Mouse (Mus musculus) kidney, embryonic 15.5 days (tissue): ENCODE measurements around the gene Mroh8. TPM values are rescaled to one million over a fixed set of nuclear protein-coding genes. Genes with fewer than 3 reads are reported as not detected.
"Not testable (repeated sequence)": the region's sequence is repeated elsewhere in the genome, so short reads cannot be mapped to it uniquely, and the experiment has no call there.

Source experiments
- ATAC-seq: fragments of 200-750 bp; cut with Nextera tagmentation; replicated peaks from 2 replicates; pipeline ENCODE4 v1.8.0; 2017; ENCODE audit warnings: moderate TSS enrichment; ENCODE audit not compliant: low FRiP score
- H3K27ac ChIP-seq: fragments of 300-500 bp; sonication (generic); 2 replicates; pipeline ENCODE4 v1.5.1; 2015; ENCODE audit warnings: mild to moderate bottlenecking, inconsistent platforms
- H3K27me3 ChIP-seq: fragments of 300-500 bp; sonication (generic); 2 replicates; pipeline ENCODE4 v1.6.1; 2015; ENCODE audit warnings: inconsistent platforms
- H3K36me3 ChIP-seq: fragments of 300-500 bp; sonication (generic); 2 replicates; pipeline ENCODE4 v1.6.1; 2015; ENCODE audit warnings: inconsistent platforms
- H3K4me1 ChIP-seq: fragments of 300-500 bp; sonication (generic); 2 replicates; pipeline ENCODE4 v1.6.1; 2015; ENCODE audit warnings: inconsistent platforms
- H3K4me2 ChIP-seq: fragments of 300-500 bp; sonication (generic); 2 replicates; pipeline ENCODE4 v1.6.1; 2015; ENCODE audit warnings: moderate library complexity, mild to moderate bottlenecking, inconsistent platforms
- H3K4me3 ChIP-seq: fragments of 300-500 bp; sonication (generic); replicated peaks from 2 replicates; pipeline ENCODE4 v1.5.1; 2015; ENCODE audit warnings: mild to moderate bottlenecking, inconsistent platforms
- H3K9ac ChIP-seq: fragments of 300-500 bp; sonication (generic); 2 replicates; pipeline ENCODE4 v1.6.1; 2015; ENCODE audit warnings: mild to moderate bottlenecking, inconsistent platforms
- H3K9me3 ChIP-seq: fragments of 300-500 bp; sonication (generic); replicated peaks from 2 replicates; pipeline ENCODE4 v1.6.1; 2016; ENCODE audit warnings: inconsistent platforms
- WGBS: fragments of 180-500 bp; shearing (Covaris S2); methylation state at CpG from one replicate; pipeline ENCODE4 v1.1.7; 2015; ENCODE audit warnings: mixed read lengths; 5-methylcytosine and 5-hydroxymethylcytosine counted together
- polyA plus RNA-seq: library from polyadenylated mRNA; unstranded; fragments of >200 nt; fragmentation: Nextera tagmentation; extraction: Ambion mirVana; gene quantifications from 2 replicates; pipeline ENCODE4 v1.2.1, GENCODE M21; 2015

Gene Mroh8
- polyA plus RNA-seq, 1 experiment from 2014 or later = 0.47 TPM

- no peaks in the 10 kb centered on the region for H3K9me3 ChIP-seq
- WGBS = 72% methylated on average over 6 of the region's 6 CpGs
- H3K4me2 ChIP-seq = no peak overlapping the region
- H3K27ac ChIP-seq = no peak overlapping the region
- no peak overlapping the region for H3K9ac ChIP-seq
- peaks cover 71% of the 10 kb centered on the region for H3K36me3 ChIP-seq
- no peaks in the 10 kb centered on the region for H3K4me1 ChIP-seq
- H3K4me3 ChIP-seq = no peak overlapping the region
- ATAC-seq = no peak
- H3K27me3 ChIP-seq = no peaks in the 10 kb centered on the region
Measured at GRCm38 (mm10) chr2:157178167-157178566, 101.2 kb downstream of the Mroh8 start.

DNA sequence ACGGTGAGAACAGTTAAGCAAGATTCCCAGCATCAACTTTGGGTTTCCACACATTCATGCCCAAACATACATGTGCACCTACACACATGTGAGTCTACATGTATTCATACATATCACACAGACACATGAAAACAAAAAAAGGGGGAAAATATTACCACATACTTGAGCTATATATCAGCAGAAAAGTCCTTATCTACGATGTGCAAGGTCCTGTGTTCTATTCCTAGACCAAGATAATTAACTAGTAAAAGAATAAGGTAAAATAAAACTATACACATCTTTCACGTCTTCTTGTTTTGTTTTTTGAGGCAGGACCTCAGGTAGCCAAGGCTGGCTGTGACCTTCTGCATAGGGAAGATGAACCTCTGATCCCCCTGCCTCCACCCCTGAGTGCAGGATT is 103.1 kb downstream of the Mroh8 start:
- no peak overlapping the region for H3K9ac ChIP-seq

GRCm38 (mm10) chr2:157174416-157174815 is 104.9 kb downstream of the Mroh8 start:
- Histone ChIP-seq H3K4me3 (no peak overlapping the region), H3K9me3 (no peaks in the 10 kb centered on the region), H3K36me3 (peaks cover 66% of the 10 kb centered on the region), H3K27me3 (no peaks in the 10 kb centered on the region), H3K4me1 (no peaks in the 10 kb centered on the region), H3K27ac (no peak overlapping the region), H3K4me2 (no peak overlapping the region), H3K9ac (no peak overlapping the region)
- ATAC-seq = no peak
- WGBS = 63% methylated on average over 5 of the region's 5 CpGs

More for the DNA sequence above, 103.1 kb downstream of the Mroh8 start:
- no peaks in the 10 kb centered on the region for H3K4me1 ChIP-seq
- H3K4me3 ChIP-seq = no peak overlapping the region
- 95% methylated on average over 3 of the region's 3 CpGs for WGBS
- no peak overlapping the region for H3K4me2 ChIP-seq
- no peak for ATAC-seq
- H3K9me3 ChIP-seq = no peaks in the 10 kb centered on the region
- H3K27me3 ChIP-seq = no peaks in the 10 kb centered on the region
- H3K36me3 ChIP-seq = peaks cover 65% of the 10 kb centered on the region
- no peak overlapping the region for H3K27ac ChIP-seq

DNA sequence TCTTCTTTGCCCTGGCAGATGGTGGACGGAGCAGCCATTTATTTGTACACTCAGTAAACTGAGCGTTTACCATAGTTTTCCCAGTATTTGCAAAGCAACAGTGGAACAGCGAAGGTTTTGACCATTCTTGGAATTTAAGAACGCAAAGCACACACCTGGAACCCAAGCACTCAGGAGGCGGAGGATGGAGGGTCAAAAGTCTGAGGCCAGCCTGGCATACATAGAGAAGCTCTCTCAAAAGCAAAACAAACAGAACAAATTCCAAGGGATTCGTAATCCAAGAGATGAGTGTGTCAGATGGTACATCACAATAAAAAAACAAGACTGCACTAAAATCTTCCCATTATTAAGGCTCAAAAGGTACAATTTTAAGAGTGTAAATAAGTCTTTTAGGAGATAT is 105.8 kb downstream of the Mroh8 start:
- 89% methylated on average over 6 of the region's 6 CpGs for WGBS
- no peak overlapping the region for H3K27ac ChIP-seq
- no peak overlapping the region for H3K4me3 ChIP-seq
- no peak overlapping the region for H3K9ac ChIP-seq
- no peaks in the 10 kb centered on the region for H3K27me3 ChIP-seq
- H3K36me3 ChIP-seq = peaks cover 75% of the 10 kb centered on the region
- ATAC-seq = no peak
- no peak overlapping the region for H3K4me2 ChIP-seq
- no peaks in the 10 kb centered on the region for H3K4me1 ChIP-seq
- H3K9me3 ChIP-seq = no peaks in the 10 kb centered on the region

- 93% methylated on average over 6 of the region's 6 CpGs for WGBS
- no peaks in the 10 kb centered on the region for H3K4me1 ChIP-seq
- peaks cover 78% of the 10 kb centered on the region for H3K36me3 ChIP-seq
- no peak overlapping the region for H3K4me2 ChIP-seq
- no peak overlapping the region for H3K4me3 ChIP-seq
- no peak for ATAC-seq
- no peaks in the 10 kb centered on the region for H3K9me3 ChIP-seq
- no peak overlapping the region for H3K9ac ChIP-seq
- H3K27me3 ChIP-seq = no peaks in the 10 kb centered on the region
- H3K27ac ChIP-seq = no peak overlapping the region
Measured at GRCm38 (mm10) chr2:157172984-157173383, 106.4 kb downstream of the Mroh8 start.

DNA sequence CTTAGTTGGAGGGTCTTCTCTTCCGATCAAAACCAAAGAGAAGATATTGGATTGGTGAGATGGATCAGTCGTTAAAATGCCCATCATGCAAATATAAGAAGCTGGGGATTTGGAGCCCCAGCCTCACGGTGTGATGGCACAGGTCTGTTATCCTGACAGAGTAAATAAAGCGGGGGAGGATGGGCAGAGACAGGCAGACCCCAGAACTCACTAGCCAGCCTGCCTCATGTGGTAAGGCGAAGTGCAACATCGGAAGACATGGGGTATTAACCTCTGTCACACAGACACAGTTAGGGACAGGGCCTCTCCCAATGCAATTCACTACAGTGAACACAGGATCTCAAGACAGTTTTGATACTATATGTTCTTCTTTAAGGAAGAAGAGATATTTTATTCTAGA is 108.7 kb downstream of the Mroh8 start:
- peak overlapping the region; percentile 41; the same call in 1 of the 2 replicates for H3K27ac ChIP-seq
- WGBS = 59% methylated on average over 6 of the region's 6 CpGs
- no peaks in the 10 kb centered on the region for H3K27me3 ChIP-seq
- H3K4me3 ChIP-seq = no peak overlapping the region
- H3K9me3 ChIP-seq = no peaks in the 10 kb centered on the region
- H3K36me3 ChIP-seq = peaks cover 77% of the 10 kb centered on the region
- no peaks in the 10 kb centered on the region for H3K4me1 ChIP-seq
- 0 out of 2 replicates have a peak, but pooled peaks have one; percentile 22 for ATAC-seq
- H3K4me2 ChIP-seq = no peak overlapping the region
- H3K9ac ChIP-seq = no peak overlapping the region

DNA sequence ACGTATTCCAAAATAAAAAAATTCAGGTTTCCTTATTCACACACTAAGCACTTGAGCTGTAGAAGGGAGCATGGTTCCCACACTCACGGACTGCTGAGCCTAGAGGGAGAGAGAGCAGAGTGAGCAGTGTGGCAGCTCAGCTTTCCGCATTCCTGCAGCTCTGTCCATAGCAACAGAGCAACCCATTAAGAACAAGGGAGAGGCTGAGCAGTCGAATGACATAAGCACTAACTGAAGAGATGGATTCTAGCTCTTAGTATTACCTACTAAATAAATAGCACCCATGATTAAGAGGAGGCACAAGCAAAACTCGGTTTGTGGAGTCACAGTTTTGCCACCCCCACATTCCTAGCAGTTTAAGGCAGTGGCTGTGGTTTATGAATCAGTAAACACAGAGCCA is 109.2 kb downstream of the Mroh8 start:
- Histone ChIP-seq H3K9ac (no peak overlapping the region), H3K36me3 (peaks cover 75% of the 10 kb centered on the region), H3K27ac (peak overlapping the region; percentile 41; the same call in 1 of the 2 replicates), H3K9me3 (no peaks in the 10 kb centered on the region), H3K27me3 (no peaks in the 10 kb centered on the region), H3K4me1 (no peaks in the 10 kb centered on the region), H3K4me2 (no peak overlapping the region), H3K4me3 (no peak overlapping the region)
- peak; percentile 77 for ATAC-seq
- 38% methylated on average over 5 of the region's 5 CpGs for WGBS

- no peak overlapping the region for H3K27ac ChIP-seq
- no peaks in the 10 kb centered on the region for H3K27me3 ChIP-seq
- H3K9me3 ChIP-seq = no peaks in the 10 kb centered on the region
- no peak overlapping the region for H3K4me2 ChIP-seq
- H3K4me1 ChIP-seq = no peaks in the 10 kb centered on the region
- no peak overlapping the region for H3K9ac ChIP-seq
- no peak overlapping the region for H3K4me3 ChIP-seq
- no peak for ATAC-seq
- 94% methylated on average over 12 of the region's 12 CpGs for WGBS
- peaks cover 76% of the 10 kb centered on the region for H3K36me3 ChIP-seq
Measured at GRCm38 (mm10) chr2:157166371-157167080, 112.8 kb downstream of the Mroh8 start.

DNA sequence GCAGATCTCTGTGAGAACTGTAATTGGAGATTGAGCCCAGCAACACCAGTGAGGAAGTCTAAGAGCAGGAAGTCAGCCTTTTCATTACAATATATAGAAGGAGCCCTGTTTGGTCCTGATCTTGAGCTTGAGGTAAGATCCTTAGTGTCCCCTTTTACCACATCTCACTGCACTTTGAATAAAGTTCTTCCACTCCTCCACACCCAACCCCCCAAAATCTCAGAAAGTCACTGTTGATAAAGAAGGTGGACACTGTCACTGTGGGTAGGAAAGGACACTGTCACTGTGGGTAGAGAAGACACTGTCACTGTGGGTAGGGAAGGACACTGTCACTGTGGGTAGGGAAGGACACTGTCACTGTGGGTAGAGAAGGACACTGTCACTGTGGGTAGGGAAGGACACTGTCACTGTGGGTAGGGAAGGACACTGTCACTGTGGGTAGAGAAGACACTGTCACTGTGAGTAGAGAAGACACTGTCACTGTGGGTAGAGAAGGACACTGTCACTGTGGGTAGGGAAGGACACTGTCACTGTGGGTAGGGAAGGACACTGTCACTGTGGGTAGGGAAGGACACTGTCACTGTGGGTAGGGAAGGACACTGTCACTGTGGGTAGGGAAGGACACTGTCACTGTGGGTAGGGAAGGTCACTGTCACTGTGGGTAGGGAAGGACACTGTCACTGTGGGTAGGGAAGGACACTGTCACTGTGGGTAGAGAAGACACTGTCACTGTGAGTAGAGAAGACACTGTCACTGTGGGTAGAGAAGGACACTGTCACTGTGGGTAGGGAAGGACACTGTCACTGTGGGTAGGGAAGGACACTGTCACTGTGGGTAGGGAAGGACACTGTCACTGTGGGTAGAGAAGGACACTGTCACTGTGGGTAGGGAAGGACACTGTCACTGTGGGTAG is 113.8 kb downstream of the Mroh8 start:
- peaks cover 84% of the 10 kb centered on the region for H3K36me3 ChIP-seq
- H3K4me3 ChIP-seq, H3K27me3 ChIP-seq, ATAC-seq, H3K9me3 ChIP-seq, H3K4me1 ChIP-seq, H3K9ac ChIP-seq, H3K27ac ChIP-seq, H3K4me2 ChIP-seq: not testable (repeated sequence)

DNA sequence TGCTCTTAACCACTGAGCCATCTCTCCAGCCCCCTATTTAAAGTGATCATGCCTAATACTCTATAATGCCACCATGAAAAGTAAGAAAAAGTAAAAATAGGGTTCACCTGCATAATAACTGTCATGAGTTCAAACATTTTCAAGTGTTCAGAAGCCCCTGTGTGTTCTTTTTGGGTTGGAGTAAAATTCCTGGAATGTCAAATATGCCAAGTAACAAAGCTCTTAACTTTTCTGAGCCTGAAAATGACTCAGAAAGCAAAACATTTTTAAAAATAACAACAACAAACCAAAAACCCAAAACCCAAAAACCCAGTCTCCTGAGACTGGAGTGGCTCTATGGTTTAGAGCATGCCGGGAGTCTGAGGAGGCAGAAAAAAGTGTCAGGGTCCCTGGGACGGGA is 115.2 kb downstream of the Mroh8 start:
- Histone ChIP-seq H3K9ac (no peak overlapping the region), H3K36me3 (peaks cover 84% of the 10 kb centered on the region), H3K4me3 (no peak overlapping the region), H3K27me3 (no peaks in the 10 kb centered on the region), H3K4me1 (no peaks in the 10 kb centered on the region), H3K4me2 (no peak overlapping the region), H3K9me3 (no peaks in the 10 kb centered on the region), H3K27ac (no peak overlapping the region)
- no peak for ATAC-seq
- WGBS = 95% methylated on average over 2 of the region's 2 CpGs
